Mouse (Mus musculus): ENCODE results near the gene Catsperb. TPM values are rescaled to one million over a fixed set of nuclear protein-coding genes. Genes with fewer than 3 reads are reported as not detected.
"Not testable (repeated sequence)": the region's sequence is repeated elsewhere in the genome, so short reads cannot be mapped to it uniquely, and the experiment has no call there.

Gene Catsperb
- total RNA-seq (2014; fragmentation: Nextera tagmentation) (not detected in 2 replicates), total RNA-seq (2017) (not detected in 2 replicates)

DNA sequence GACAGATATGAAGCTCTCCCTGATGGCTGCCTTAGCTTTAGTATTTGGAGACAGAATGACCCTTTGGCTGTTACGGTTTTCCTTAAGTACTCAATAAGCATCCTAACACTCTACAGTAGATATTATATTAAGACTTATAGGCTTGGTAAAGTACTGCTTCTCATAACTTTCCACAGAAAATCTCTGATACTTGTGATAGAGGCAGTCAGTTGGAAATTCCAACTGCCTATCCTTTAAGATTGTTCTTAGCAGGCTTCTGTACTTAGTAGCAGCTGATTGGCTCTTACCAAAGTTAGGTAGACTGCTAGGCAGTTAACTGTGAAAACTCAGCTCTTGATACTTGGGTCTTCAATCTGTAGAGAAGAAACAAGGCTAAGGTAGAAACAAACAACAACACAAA lies at the start of gene Catsperb:
TSS of gene Catsperb (plus strand) at position 301 of the 400 bp plus-strand sequence.
- not testable (repeated sequence) for ATAC-seq (replicated peaks; ENCODE audit: poor library complexity, severe bottlenecking)

- ATAC-seq (replicated peaks; ENCODE audit: poor library complexity, severe bottlenecking): not testable (repeated sequence)
Measured at GRCm38 (mm10) chr12:101361468-101361867, 43.0 kb upstream of the Catsperb start.

GRCm38 (mm10) chr12:101381460-101381859 lies 23.0 kb upstream of the Catsperb start:
- ATAC-seq (replicated peaks; ENCODE audit: poor library complexity, severe bottlenecking): not testable (repeated sequence)

- ATAC-seq (replicated peaks; ENCODE audit: poor library complexity, severe bottlenecking): no peak
Measured at GRCm38 (mm10) chr12:101426131-101426530, 21.7 kb downstream of the Catsperb start.

DNA sequence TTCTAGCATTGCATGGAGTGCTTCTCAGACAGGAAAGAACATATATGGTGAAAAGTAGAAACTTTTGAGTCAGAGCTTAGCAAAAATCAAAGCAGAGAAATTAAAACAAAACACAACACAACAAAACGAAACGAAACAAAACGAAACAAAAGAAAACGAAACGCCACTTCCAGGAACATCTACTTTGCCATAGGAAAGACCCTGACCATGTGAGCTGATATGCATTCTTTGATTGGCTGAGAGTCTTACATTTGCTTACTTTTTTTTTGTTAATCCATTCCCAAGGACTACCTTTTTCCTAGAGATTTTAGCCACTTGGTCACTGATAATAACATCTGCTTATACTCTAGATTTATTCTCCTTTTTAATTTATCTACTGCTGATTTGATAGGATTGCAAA lies 57.6 kb downstream of the Catsperb start:
- no peak for ATAC-seq (replicated peaks; ENCODE audit: poor library complexity, severe bottlenecking)

DNA sequence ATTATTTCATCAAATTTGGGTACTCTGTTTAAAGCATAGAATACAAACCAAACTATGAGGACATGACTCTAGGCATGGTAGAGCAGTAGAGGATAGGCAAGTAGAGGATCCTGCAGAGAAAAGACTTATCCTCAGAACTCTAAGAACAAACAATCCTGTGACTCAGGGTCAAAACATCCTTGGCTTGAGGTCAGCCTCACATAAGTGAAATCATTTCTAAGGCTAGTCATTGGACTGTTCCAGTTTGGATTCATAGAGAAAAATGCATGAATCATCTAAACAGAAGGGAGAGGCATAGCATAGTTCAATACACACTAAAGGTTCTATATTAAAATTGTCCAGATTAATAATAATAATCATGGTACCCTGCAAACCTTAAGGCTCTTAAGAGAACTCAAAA lies 79.1 kb downstream of the Catsperb start:
- ATAC-seq (replicated peaks; ENCODE audit: poor library complexity, severe bottlenecking): no peak

DNA sequence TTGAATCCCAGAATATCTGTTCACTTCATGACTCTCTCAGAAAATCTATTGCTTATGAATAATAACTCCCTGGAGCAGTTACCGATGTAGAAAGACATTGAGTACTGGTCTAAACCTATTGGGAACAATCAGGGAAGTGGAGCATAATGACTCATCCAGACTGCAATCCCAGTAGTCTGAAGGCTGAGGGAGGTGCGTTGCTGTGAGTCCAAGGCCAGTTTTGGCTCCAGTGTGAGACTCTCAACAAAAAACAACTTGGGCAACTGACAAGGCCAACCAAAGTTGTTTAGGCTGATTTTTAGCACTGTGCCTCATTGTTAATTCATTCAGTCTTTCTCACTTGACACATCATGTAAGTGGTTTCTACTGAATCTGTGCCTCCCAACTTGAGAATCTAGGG lies 106.9 kb downstream of the Catsperb start:
- ATAC-seq (replicated peaks; ENCODE audit: poor library complexity, severe bottlenecking): not testable (repeated sequence)

DNA sequence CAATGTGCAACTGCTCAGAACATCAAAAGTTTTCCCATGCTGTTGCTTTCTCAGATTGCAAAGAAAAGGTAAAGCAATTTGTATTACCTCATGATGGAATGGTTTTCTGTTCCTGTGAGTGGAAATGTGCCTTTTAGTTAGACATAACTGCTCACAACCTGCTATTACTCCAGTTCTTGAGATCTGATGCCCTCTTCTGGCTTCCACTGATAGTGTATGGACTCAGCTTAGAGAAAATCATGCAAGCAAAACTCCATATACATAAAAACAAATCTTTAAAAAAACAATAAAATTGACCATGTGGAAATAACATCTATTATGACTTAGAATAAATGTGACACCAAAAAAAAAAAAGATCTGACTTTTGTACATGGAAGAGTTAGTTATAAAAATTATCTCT lies 202.2 kb downstream of the Catsperb start:
- ATAC-seq (replicated peaks; ENCODE audit: poor library complexity, severe bottlenecking): not testable (repeated sequence)

- no peak for ATAC-seq (replicated peaks; ENCODE audit: poor library complexity, severe bottlenecking)
Measured at GRCm38 (mm10) chr12:101633137-101633536, 228.7 kb downstream of the Catsperb start.

DNA sequence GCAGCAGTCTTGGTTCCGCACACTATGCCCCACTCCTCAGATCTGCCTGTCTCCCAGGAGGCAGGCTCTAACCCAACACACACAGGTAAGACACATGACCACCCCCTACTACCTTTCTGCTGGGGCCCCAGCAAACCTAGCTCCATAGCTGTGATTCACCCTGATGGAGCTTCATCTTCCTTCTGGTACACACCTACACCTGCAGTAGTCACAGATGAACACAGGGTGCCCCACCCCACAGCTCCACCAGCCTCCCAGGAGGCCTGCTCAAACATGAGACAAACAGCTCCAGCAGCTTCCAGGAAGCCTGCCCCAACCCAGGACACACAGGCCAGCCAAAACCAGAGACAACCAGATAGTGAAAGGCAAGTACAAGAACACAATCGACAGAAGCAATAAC lies 263.0 kb downstream of the Catsperb start:
- no peak for ATAC-seq (replicated peaks; ENCODE audit: poor library complexity, severe bottlenecking)
